Mouse (Mus musculus) heart, adult 8-10 months (tissue): Measurements from ENCODE around the gene Gm7247. TPM values are rescaled to one million over a fixed set of nuclear protein-coding genes. Genes with fewer than 3 reads are reported as not detected.
"Not testable (repeated sequence)": the region's sequence is repeated elsewhere in the genome, so short reads cannot be mapped to it uniquely, and the experiment has no call there.

Experiments used
- DNase-seq: peaks from one replicate; pipeline ENCODE4 v3.0.0; 2022; ENCODE audit warnings: low spot score
- total RNA-seq, 4 experiments: library from RNA; stranded (reverse); gene quantifications; 2 replicates each; pipeline ENCODE4 v1.2.4; 2022

Gm7247 gene
- total RNA-seq, 4 experiments from 2014 or later: not detected

DNA sequence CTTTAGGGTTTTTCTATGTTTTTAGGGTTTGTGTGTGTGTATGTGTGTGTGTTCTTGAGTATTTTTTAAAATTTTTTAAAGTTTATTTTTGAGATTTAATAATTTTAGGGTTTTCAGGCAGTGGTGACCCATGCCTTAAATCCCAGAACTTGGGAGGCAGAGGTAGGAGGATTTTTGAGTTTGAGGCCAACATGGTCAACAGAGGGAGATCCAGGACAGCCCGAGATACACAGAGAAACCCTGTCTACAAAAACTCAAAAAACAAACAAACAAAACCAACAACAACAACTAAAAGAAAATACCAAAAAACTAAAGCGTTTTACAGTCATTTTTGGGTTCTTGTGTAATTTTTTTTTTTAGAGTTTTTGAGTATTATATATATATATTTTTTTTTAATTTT lies 134.2 kb downstream of the Gm7247 start:
- no peak for DNase-seq

GRCm38 (mm10) chr14:51496955-51497354 lies 135.4 kb downstream of the Gm7247 start:
- no peak for DNase-seq

GRCm38 (mm10) chr14:51497958-51498357 lies 136.4 kb downstream of the Gm7247 start:
- DNase-seq: no peak

- no peak for DNase-seq
Observed at GRCm38 (mm10) chr14:51499707-51500275, 138.2 kb downstream of the Gm7247 start.

DNA sequence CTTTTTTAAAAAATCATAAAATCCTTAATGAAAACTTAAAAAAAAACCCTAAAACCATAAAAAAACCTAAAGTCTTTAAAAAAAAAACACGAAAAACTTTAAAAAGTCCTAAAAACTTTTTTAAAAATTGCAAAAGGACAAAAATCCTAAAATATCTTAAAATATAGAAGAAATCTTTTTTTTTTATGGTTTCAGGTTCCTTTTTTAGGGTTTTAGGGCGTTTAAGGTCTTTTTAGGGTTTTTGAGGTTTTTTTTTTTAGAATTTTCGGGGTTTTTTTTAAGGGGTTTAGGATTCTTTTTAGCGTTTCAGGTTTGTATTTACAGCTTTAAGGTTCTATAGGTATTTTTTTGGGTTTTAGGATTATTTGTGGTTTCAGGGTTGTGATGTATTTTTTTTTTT lies 138.9 kb downstream of the Gm7247 start:
- DNase-seq: no peak

GRCm38 (mm10) chr14:51507416-51507815 lies 145.9 kb downstream of the Gm7247 start:
- no peak for DNase-seq

- no peak for DNase-seq
Observed at GRCm38 (mm10) chr14:51552490-51552889, 190.9 kb downstream of the Gm7247 start, which contains the start of gene Gm5622. Gm5622 (plus strand) TSS chr14:51552790.

DNA sequence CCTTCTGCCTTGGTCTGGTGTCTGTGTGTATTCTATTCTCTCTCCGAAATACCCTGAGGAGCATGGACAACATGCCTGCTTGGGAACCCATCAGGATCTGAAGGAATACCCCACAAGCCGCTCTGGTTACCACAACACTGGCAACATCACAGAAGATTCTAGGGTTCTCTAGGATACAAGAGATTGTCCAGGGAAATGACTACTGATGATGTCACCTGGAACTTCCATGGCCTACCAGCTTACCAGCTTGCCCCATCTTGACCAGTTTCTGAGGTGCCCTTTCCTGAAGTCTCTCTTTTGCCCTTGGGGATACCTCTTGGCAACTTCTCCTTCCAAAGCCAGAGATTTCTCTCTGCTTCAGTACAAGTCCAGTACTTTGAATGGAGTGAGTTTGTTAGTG lies 212.4 kb downstream of the Gm7247 start, which contains the start of gene Gm17175:
Gene Gm17175, minus strand, starts transcription at position 101 of the 400 bp plus-strand sequence.
- not testable (repeated sequence) for DNase-seq

- DNase-seq: not testable (repeated sequence)
Observed at GRCm38 (mm10) chr14:51592039-51592438, 230.5 kb downstream of the Gm7247 start, which contains the start of gene Gm17174. Gm17174 (minus strand) TSS chr14:51592139.

DNA sequence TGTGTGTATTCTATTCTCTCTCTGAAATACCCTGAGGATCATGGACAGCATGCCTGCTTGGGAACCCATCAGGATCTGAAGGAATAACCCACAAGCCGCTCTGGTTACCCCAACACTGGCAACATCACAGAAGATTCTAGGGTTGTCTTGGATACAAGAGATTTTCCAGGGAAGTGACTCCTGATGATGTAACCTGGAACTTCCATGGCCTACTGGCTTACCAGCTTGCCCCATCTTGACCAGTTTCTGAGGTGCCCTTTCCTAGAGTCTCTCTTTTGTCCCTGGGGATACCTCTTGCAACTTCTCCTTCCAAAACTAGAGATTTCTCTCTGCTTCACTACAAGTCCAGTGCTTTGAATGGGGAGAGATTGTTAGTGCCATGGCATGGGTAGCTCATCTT lies 249.7 kb downstream of the Gm7247 start, which contains the start of gene Gm17078:
Gene Gm17078, minus strand, starts transcription at position 101 of the 400 bp plus-strand sequence.
- no peak for DNase-seq

Other genes with a start within 250 kb of the Gm7247 start
- gene Eddm3b, start 247.3 kb upstream of the Gm7247 start, total RNA-seq: not detected
- gene Rnase6, start 237.8 kb upstream of the Gm7247 start, total RNA-seq: under 1 TPM; 0.16 to 0.63 (median 0.33) TPM
- 1 to 10 TPM in 2 of 4 experiments, under 1 TPM in 1, not detected in 1; 0.29 to 1.4 (median 1.3) TPM for gene Rnase1, start 215.0 kb upstream of the Gm7247 start, total RNA-seq
- not detected for gene Rnase2b, start 199.5 kb upstream of the Gm7247 start, total RNA-seq
- not detected for gene Ang2, start 162.6 kb upstream of the Gm7247 start, total RNA-seq
- not detected for gene Ear14, start 158.4 kb upstream of the Gm7247 start, total RNA-seq
- gene Rnase2a, start 105.6 kb upstream of the Gm7247 start, total RNA-seq: 10 to 100 TPM in 1 of 4 experiments, 1 to 10 TPM in 2, under 1 TPM in 1; 0.95 to 12.3 (median 2.4) TPM
- gene Vmn2r88, start 49.1 kb downstream of the Gm7247 start, total RNA-seq: not detected
- gene Vmn2r89, start 90.1 kb downstream of the Gm7247 start, total RNA-seq: not detected
- not detected for gene Gm5622, start 191.0 kb downstream of the Gm7247 start, total RNA-seq
- gene Gm17175, start 212.3 kb downstream of the Gm7247 start, total RNA-seq: not detected
- not detected for gene Gm17174, start 230.4 kb downstream of the Gm7247 start, total RNA-seq
- gene Gm17078, start 249.6 kb downstream of the Gm7247 start, total RNA-seq: not detected